Mouse (Mus musculus): ENCODE measurements around the gene Zfp362. TPM values are rescaled to one million over a fixed set of nuclear protein-coding genes. Genes with fewer than 3 reads are reported as not detected.

The Zfp362 gene
- polyA plus RNA-seq, 1 experiment from 2014 or later: 26.0 TPM

GRCm38 (mm10) chr4:128753571-128753970 lies 52.3 kb downstream of the Zfp362 start:
- no peak overlapping the region for H3K27ac ChIP-seq (ENCODE audit: low read length)
- no peak overlapping the region for H3K4me2 ChIP-seq (ENCODE audit: low read depth, low read length)
- no peaks in the 10 kb centered on the region for H3K4me1 ChIP-seq (ENCODE audit: control insufficient read depth, insufficient read depth, low read length)
- no peaks in the 10 kb centered on the region for H3K27me3 ChIP-seq (ENCODE audit: control insufficient read depth, insufficient read depth, low read length)
- no peak overlapping the region for H3K4me3 ChIP-seq (replicated peaks; ENCODE audit: low read length)
- peaks cover 22% of the 10 kb centered on the region for H3K36me3 ChIP-seq (ENCODE audit: control insufficient read depth, insufficient read depth, low read length)
- no peaks in the 10 kb centered on the region for H3K9me3 ChIP-seq (replicated peaks; ENCODE audit: control insufficient read depth, low read length)
- no peak overlapping the region for H3K9ac ChIP-seq (ENCODE audit: low read length)
- WGBS: 91% methylated on average over 7 of the region's 7 CpGs
- ATAC-seq (ENCODE audit: insufficient read depth, low FRiP score): no peak

GRCm38 (mm10) chr4:128752031-128752757 lies 53.7 kb downstream of the Zfp362 start:
- no peak overlapping the region for H3K9ac ChIP-seq (ENCODE audit: low read length)
- H3K27ac ChIP-seq (ENCODE audit: low read length): no peak overlapping the region
- ATAC-seq (ENCODE audit: insufficient read depth, low FRiP score): no peak
- peaks cover 31% of the 10 kb centered on the region for H3K36me3 ChIP-seq (ENCODE audit: control insufficient read depth, insufficient read depth, low read length)
- H3K4me2 ChIP-seq (ENCODE audit: low read depth, low read length): no peak overlapping the region
- 81% methylated on average over 13 of the region's 13 CpGs for WGBS
- H3K9me3 ChIP-seq (replicated peaks; ENCODE audit: control insufficient read depth, low read length): no peaks in the 10 kb centered on the region
- H3K4me3 ChIP-seq (replicated peaks; ENCODE audit: low read length): no peak overlapping the region
- no peaks in the 10 kb centered on the region for H3K27me3 ChIP-seq (ENCODE audit: control insufficient read depth, insufficient read depth, low read length)
- no peaks in the 10 kb centered on the region for H3K4me1 ChIP-seq (ENCODE audit: control insufficient read depth, insufficient read depth, low read length)

GRCm38 (mm10) chr4:128751006-128751405 lies 54.8 kb downstream of the Zfp362 start:
- Histone ChIP-seq H3K4me1 (ENCODE audit: control insufficient read depth, insufficient read depth, low read length) (no peaks in the 10 kb centered on the region), H3K4me3 (replicated peaks; ENCODE audit: low read length) (no peak overlapping the region), H3K9me3 (replicated peaks; ENCODE audit: control insufficient read depth, low read length) (no peaks in the 10 kb centered on the region), H3K36me3 (ENCODE audit: control insufficient read depth, insufficient read depth, low read length) (peaks cover 35% of the 10 kb centered on the region), H3K27me3 (ENCODE audit: control insufficient read depth, insufficient read depth, low read length) (no peaks in the 10 kb centered on the region), H3K4me2 (ENCODE audit: low read depth, low read length) (no peak overlapping the region), H3K27ac (ENCODE audit: low read length) (no peak overlapping the region), H3K9ac (ENCODE audit: low read length) (no peak overlapping the region)
- no peak for ATAC-seq (ENCODE audit: insufficient read depth, low FRiP score)
- 55% methylated on average over 5 of the region's 5 CpGs for WGBS

DNA sequence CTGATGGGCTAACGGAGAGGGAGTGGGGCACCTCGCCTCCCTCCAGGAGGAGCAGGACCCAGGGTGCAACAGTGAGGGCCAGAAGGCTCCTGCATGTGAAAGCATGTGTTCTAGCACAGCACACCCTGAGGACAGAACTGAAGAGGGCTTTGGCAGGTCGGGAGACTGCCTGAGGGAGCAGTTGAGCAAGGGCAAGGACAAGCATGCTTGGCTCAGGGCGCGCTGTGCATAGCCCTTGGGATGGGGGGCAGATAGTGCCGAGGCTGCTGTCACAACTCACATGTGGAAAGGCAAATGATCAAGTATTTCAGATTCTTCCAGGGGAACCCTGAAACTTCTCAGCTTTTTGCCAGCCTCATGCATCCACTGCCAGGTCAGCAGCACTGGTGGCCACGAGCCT lies 57.5 kb downstream of the Zfp362 start:
- Histone ChIP-seq H3K27me3 (ENCODE audit: control insufficient read depth, insufficient read depth, low read length) (no peaks in the 10 kb centered on the region), H3K9me3 (replicated peaks; ENCODE audit: control insufficient read depth, low read length) (no peaks in the 10 kb centered on the region), H3K36me3 (ENCODE audit: control insufficient read depth, insufficient read depth, low read length) (peaks cover 53% of the 10 kb centered on the region), H3K4me3 (replicated peaks; ENCODE audit: low read length) (no peak overlapping the region), H3K4me1 (ENCODE audit: control insufficient read depth, insufficient read depth, low read length) (no peaks in the 10 kb centered on the region), H3K4me2 (ENCODE audit: low read depth, low read length) (no peak overlapping the region), H3K9ac (ENCODE audit: low read length) (no peak overlapping the region), H3K27ac (ENCODE audit: low read length) (no peak overlapping the region)
- 86% methylated on average over 7 of the region's 7 CpGs for WGBS
- no peak for ATAC-seq (ENCODE audit: insufficient read depth, low FRiP score)

GRCm38 (mm10) chr4:128747614-128748270 lies 58.1 kb downstream of the Zfp362 start:
- Histone ChIP-seq H3K4me1 (ENCODE audit: control insufficient read depth, insufficient read depth, low read length) (peaks cover 1% of the 10 kb centered on the region), H3K4me3 (replicated peaks; ENCODE audit: low read length) (no peak overlapping the region), H3K9me3 (replicated peaks; ENCODE audit: control insufficient read depth, low read length) (no peaks in the 10 kb centered on the region), H3K9ac (ENCODE audit: low read length) (no peak overlapping the region), H3K27me3 (ENCODE audit: control insufficient read depth, insufficient read depth, low read length) (no peaks in the 10 kb centered on the region), H3K36me3 (ENCODE audit: control insufficient read depth, insufficient read depth, low read length) (peaks cover 53% of the 10 kb centered on the region), H3K4me2 (ENCODE audit: low read depth, low read length) (no peak overlapping the region), H3K27ac (ENCODE audit: low read length) (no peak overlapping the region)
- ATAC-seq (ENCODE audit: insufficient read depth, low FRiP score): no peak
- 80% methylated on average over 22 of the region's 22 CpGs for WGBS

- Histone ChIP-seq H3K27me3 (ENCODE audit: control insufficient read depth, insufficient read depth, low read length) (no peaks in the 10 kb centered on the region), H3K4me3 (replicated peaks; ENCODE audit: low read length) (no peak overlapping the region), H3K27ac (ENCODE audit: low read length) (no peak overlapping the region), H3K36me3 (ENCODE audit: control insufficient read depth, insufficient read depth, low read length) (peaks cover 36% of the 10 kb centered on the region), H3K4me1 (ENCODE audit: control insufficient read depth, insufficient read depth, low read length) (peaks cover 17% of the 10 kb centered on the region), H3K9me3 (replicated peaks; ENCODE audit: control insufficient read depth, low read length) (no peaks in the 10 kb centered on the region), H3K4me2 (ENCODE audit: low read depth, low read length) (no peak overlapping the region), H3K9ac (ENCODE audit: low read length) (no peak overlapping the region)
- 81% methylated on average over 8 of the region's 8 CpGs for WGBS
- ATAC-seq (ENCODE audit: insufficient read depth, low FRiP score): no peak
Measured at GRCm38 (mm10) chr4:128745160-128745559, 60.7 kb downstream of the Zfp362 start.

GRCm38 (mm10) chr4:128743031-128743626 lies 62.7 kb downstream of the Zfp362 start:
- no peak overlapping the region for H3K9ac ChIP-seq (ENCODE audit: low read length)
- no peak overlapping the region for H3K27ac ChIP-seq (ENCODE audit: low read length)
- 78% methylated on average over 12 of the region's 12 CpGs for WGBS
- H3K4me2 ChIP-seq (ENCODE audit: low read depth, low read length): no peak overlapping the region
- H3K4me3 ChIP-seq (replicated peaks; ENCODE audit: low read length): no peak overlapping the region
- ATAC-seq (ENCODE audit: insufficient read depth, low FRiP score): no peak
- H3K9me3 ChIP-seq (replicated peaks; ENCODE audit: control insufficient read depth, low read length): no peaks in the 10 kb centered on the region
- no peaks in the 10 kb centered on the region for H3K27me3 ChIP-seq (ENCODE audit: control insufficient read depth, insufficient read depth, low read length)
- H3K36me3 ChIP-seq (ENCODE audit: control insufficient read depth, insufficient read depth, low read length): peaks cover 28% of the 10 kb centered on the region
- H3K4me1 ChIP-seq (ENCODE audit: control insufficient read depth, insufficient read depth, low read length): peaks cover 22% of the 10 kb centered on the region

GRCm38 (mm10) chr4:128742379-128742970 lies 63.4 kb downstream of the Zfp362 start:
- H3K9me3 ChIP-seq (replicated peaks; ENCODE audit: control insufficient read depth, low read length): no peaks in the 10 kb centered on the region
- H3K4me2 ChIP-seq (ENCODE audit: low read depth, low read length): no peak overlapping the region
- H3K27me3 ChIP-seq (ENCODE audit: control insufficient read depth, insufficient read depth, low read length): no peaks in the 10 kb centered on the region
- no peak for ATAC-seq (ENCODE audit: insufficient read depth, low FRiP score)
- H3K4me3 ChIP-seq (replicated peaks; ENCODE audit: low read length): no peak overlapping the region
- 55% methylated on average over 10 of the region's 10 CpGs for WGBS
- H3K36me3 ChIP-seq (ENCODE audit: control insufficient read depth, insufficient read depth, low read length): peaks cover 24% of the 10 kb centered on the region
- H3K4me1 ChIP-seq (ENCODE audit: control insufficient read depth, insufficient read depth, low read length): peaks cover 26% of the 10 kb centered on the region
- H3K27ac ChIP-seq (ENCODE audit: low read length): no peak overlapping the region
- H3K9ac ChIP-seq (ENCODE audit: low read length): no peak overlapping the region; the same call in 1 of the 2 replicates

DNA sequence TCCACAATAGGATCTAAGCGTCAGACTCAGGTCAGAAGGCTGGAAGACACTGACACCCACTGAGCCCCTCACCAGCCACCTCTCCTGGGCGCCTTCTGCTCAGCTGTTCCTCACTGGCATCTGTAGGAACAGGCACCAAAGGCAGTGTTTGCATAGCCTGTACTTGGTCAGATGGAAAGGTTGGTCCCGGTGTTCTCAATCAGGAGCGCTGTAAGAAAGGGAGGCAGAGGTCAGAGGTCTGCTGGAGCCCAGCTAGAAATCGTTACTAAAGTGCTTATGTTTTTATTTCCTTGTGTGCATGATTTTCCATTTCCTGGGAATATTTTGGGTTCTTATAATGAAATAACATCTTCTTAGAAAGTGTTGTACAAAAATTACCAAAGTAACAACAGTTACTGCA lies 63.9 kb downstream of the Zfp362 start:
- H3K9ac ChIP-seq (ENCODE audit: low read length): no peak overlapping the region
- WGBS: 36% methylated on average over 5 of the region's 5 CpGs

More for the DNA sequence above, 63.9 kb downstream of the Zfp362 start:
- H3K27me3 ChIP-seq (ENCODE audit: control insufficient read depth, insufficient read depth, low read length): no peaks in the 10 kb centered on the region
- no peak overlapping the region for H3K4me3 ChIP-seq (replicated peaks; ENCODE audit: low read length)
- H3K36me3 ChIP-seq (ENCODE audit: control insufficient read depth, insufficient read depth, low read length): peaks cover 24% of the 10 kb centered on the region
- peaks cover 31% of the 10 kb centered on the region for H3K4me1 ChIP-seq (ENCODE audit: control insufficient read depth, insufficient read depth, low read length)
- H3K9me3 ChIP-seq (replicated peaks; ENCODE audit: control insufficient read depth, low read length): no peaks in the 10 kb centered on the region
- no peak overlapping the region for H3K4me2 ChIP-seq (ENCODE audit: low read depth, low read length)
- ATAC-seq (ENCODE audit: insufficient read depth, low FRiP score): no peak
- H3K27ac ChIP-seq (ENCODE audit: low read length): peak overlapping the region; percentile 55

Data from stomach, embryonic 16.5 days (tissue).